Mouse (Mus musculus) erythroblast, embryonic 14.5 days (primary cell): Measurements from ENCODE around the gene Gm9918.

ENCODE experiments used
- GATA1 ChIP-seq: IDR thresholded peaks from 2 replicates; pipeline ENCODE4 v1.6.1; 2012; ENCODE audit warnings: low read length, inconsistent platforms, mixed read lengths
- TAL1 ChIP-seq: IDR thresholded peaks from 3 replicates; pipeline ENCODE4 v1.6.1; 2012; ENCODE audit warnings: low read length, inconsistent platforms, mixed read lengths

- TF ChIP-seq GATA1 (no peak), TAL1 (no peak)
Measured at GRCm38 (mm10) chr15:102278726-102279091, 8.3 kb downstream of the Gm9918 start.
